36 mouse cellular contexts compared by ENCODE assay signal in genomic region chr6:29426331-29426730, GRCm38 (mm10). TPM values are rescaled to one million over a fixed set of nuclear protein-coding genes. Genes with fewer than 3 reads are reported as not detected.
"Had no signal": no experiment of that assay in that cellular context is flagged by ENCODE, and none has a peak within 500 bp of the region (broad histone marks: within the 10 kb centered on the region; RNA-seq: fewer than 3 reads in every experiment).

No protein-coding gene starts in this region.

- H3K4me1 ChIP-seq: liver, embryonic 12.5 days; liver, embryonic 13.5 days; liver, embryonic 15.5 days; lung, embryonic 15.5 days; midbrain, embryonic 13.5 days; midbrain, embryonic 15.5 days had no signal

- H3K9ac ChIP-seq: limb, embryonic 12.5 days; limb, embryonic 13.5 days; limb, embryonic 15.5 days; liver, embryonic 12.5 days; liver, embryonic 13.5 days; liver, embryonic 14.5 days; liver, embryonic 15.5 days; liver, postnatal 0 days; lung, embryonic 14.5 days; lung, embryonic 15.5 days; midbrain, embryonic 12.5 days; midbrain, embryonic 13.5 days; midbrain, embryonic 15.5 days had no signal

- H3K4me2 ChIP-seq: limb, embryonic 12.5 days; limb, embryonic 13.5 days; limb, embryonic 15.5 days; liver, embryonic 11.5 days; liver, embryonic 12.5 days; liver, embryonic 13.5 days; liver, embryonic 15.5 days; lung, embryonic 14.5 days; lung, embryonic 15.5 days; midbrain, embryonic 11.5 days; midbrain, embryonic 12.5 days; midbrain, embryonic 13.5 days; midbrain, embryonic 15.5 days had no signal

- H3K9me3 ChIP-seq: limb, embryonic 10.5 days; limb, embryonic 12.5 days; limb, embryonic 13.5 days; limb, embryonic 15.5 days; liver, embryonic 12.5 days; liver, embryonic 13.5 days; liver, embryonic 15.5 days; lung, embryonic 15.5 days; megakaryocyte, embryonic 14.5 days; midbrain, embryonic 10.5 days; midbrain, embryonic 12.5 days; midbrain, embryonic 13.5 days; midbrain, embryonic 15.5 days had no signal

- H3K36me3 ChIP-seq: limb, embryonic 15.5 days; liver, embryonic 12.5 days; liver, embryonic 13.5 days; liver, embryonic 15.5 days; lung, embryonic 15.5 days; midbrain, embryonic 10.5 days; midbrain, embryonic 12.5 days; midbrain, embryonic 15.5 days had no signal

- H3K27ac ChIP-seq: limb, embryonic 10.5 days; limb, embryonic 12.5 days; limb, embryonic 13.5 days; limb, embryonic 15.5 days; liver, embryonic 12.5 days; liver, embryonic 13.5 days; liver, embryonic 14.5 days; liver, embryonic 15.5 days; lung, embryonic 15.5 days; macrophage; midbrain, embryonic 10.5 days; midbrain, embryonic 12.5 days; midbrain, embryonic 13.5 days; midbrain, embryonic 15.5 days had no signal

- H3K4me3 ChIP-seq: limb, embryonic 10.5 days; limb, embryonic 12.5 days; limb, embryonic 13.5 days; limb, embryonic 15.5 days; liver, embryonic 12.5 days; liver, embryonic 13.5 days; liver, embryonic 15.5 days; lung, embryonic 15.5 days; megakaryocyte, embryonic 14.5 days; midbrain, embryonic 10.5 days; midbrain, embryonic 12.5 days; midbrain, embryonic 13.5 days; midbrain, embryonic 15.5 days; myocyte had no signal

- DNase-seq: left cerebral cortex, postnatal 4 days; liver; liver, embryonic 13.5 days; liver, postnatal 0 days; lung, adult 18-20 months; lung, adult 2 months; lung, embryonic 14.5 days; lung, postnatal 10 days; lung, postnatal 14 days; lung, postnatal 36 days; lung, postnatal 4 days; midbrain, embryonic 14.5 days had no signal

- H3K27me3 ChIP-seq: limb, embryonic 15.5 days; lung, embryonic 15.5 days had no signal

- ATAC-seq: liver, embryonic 12.5 days; liver, postnatal 0 days; lung, postnatal 0 days; midbrain, embryonic 13.5 days; midbrain, embryonic 15.5 days; midbrain, embryonic 16.5 days had no signal

RNA-seq across cellular contexts. Expression of gene Flnc, which starts 6.7 kb away (rescaled TPM):
- polyA plus RNA-seq: macrophage had no signal

RNA-seq across cellular contexts. Expression of gene Ccdc136, which starts 30.2 kb away (rescaled TPM):
- polyA plus RNA-seq: macrophage had no signal

RNA-seq across cellular contexts. Expression of gene Opn1sw, which starts 38.1 kb away (rescaled TPM):
- polyA plus RNA-seq: liver, embryonic 13.5 days; macrophage had no signal

RNA-seq across cellular contexts. Expression of gene Atp6v1fnb, which starts 44.9 kb away (rescaled TPM):
- polyA plus RNA-seq: limb, embryonic 11.5 days; limb, embryonic 13.5 days; limb, embryonic 14.5 days; limb, embryonic 15.5 days; liver, adult 2 months; liver, embryonic 12.5 days; liver, embryonic 13.5 days; liver, embryonic 14.5 days; liver, embryonic 15.5 days; liver, postnatal 0 days; lung, embryonic 14.5 days; lung, embryonic 15.5 days; lung, embryonic 16.5 days; lung, postnatal 0 days; macrophage; midbrain, embryonic 10.5 days; midbrain, embryonic 12.5 days; midbrain, embryonic 14.5 days; myocyte; neural tube, embryonic 11.5 days had no signal
